Mouse (Mus musculus) Patski (cell line): ENCODE data around the gene Pik3r1. TPM values are rescaled to one million over a fixed set of nuclear protein-coding genes. Genes with fewer than 3 reads are reported as not detected.

Experiments
- ATAC-seq: fragments of 100-300 bp; one replicate; pipeline ENCODE4 v1.8.0; 2021
- CTCF ChIA-PET: fragments of 350-600 bp; sonication (Branson Sonifier 250); formaldehyde crosslinking; loops from one replicate; lab custom pipeline; 2022; ENCODE audit warnings: inconsistent platforms; lab: Charles Lee
- POLR2A ChIA-PET: fragments of 350-600 bp; sonication (Branson Sonifier 250); formaldehyde crosslinking; loops from one replicate; lab custom pipeline; 2022; ENCODE audit warnings: antibody characterized with exemption, inconsistent platforms; lab: Charles Lee
- DNase-seq: peaks from one replicate; pipeline ENCODE4 v3.0.0-alpha.2; 2011; ENCODE audit warnings: low read depth, low spot score
- H3K27me3 ChIP-seq: fragments of 371-371 bp; one replicate; pipeline ENCODE4 v1.5.1; 2021
- CTCF ChIP-seq: fragments of 100-300 bp; IDR thresholded peaks from one replicate; pipeline ENCODE4 v1.5.1; 2021
- in situ Hi-C: fragments of 300-500 bp; cut with MboI; formaldehyde crosslinking; loops from 3 replicates; pipeline ENCODE4 v1.11.1; 2018; ENCODE audit warnings: low pct_unique_long_range_greater_than_20kb, mixed read lengths
- polyA plus RNA-seq: library from polyadenylated mRNA; unstranded; gene quantifications from one replicate; pipeline ENCODE4 v1.2.3, GENCODE M21; 2021

The Pik3r1 gene
- polyA plus RNA-seq, 1 experiment from 2014 or later, result 31.1 TPM

- CTCF ChIA-PET, result interaction anchor here (1.2 kb wide), 1 partner anchor 12 kb away, joined by 3 read pairs; no protein-coding TSS in a partner anchor
- no peak for DNase-seq
- no peak for TF ChIP-seq CTCF
- H3K27me3 ChIP-seq, result no peaks in the 10 kb centered on the region
- in situ Hi-C loops, result no loop called here
- no peak for ATAC-seq
- POLR2A ChIA-PET, result interaction anchor here (0.8 kb wide), 1 partner anchor 26 kb away, joined by 3 read pairs; no protein-coding TSS in a partner anchor
Measured at GRCm38 (mm10) chr13:101800021-101800596, 32.1 kb upstream of the Pik3r1 start.

GRCm38 (mm10) chr13:101799318-101799717 lies 31.3 kb upstream of the Pik3r1 start:
- no peak for DNase-seq
- ATAC-seq, result no peak
- no peaks in the 10 kb centered on the region for H3K27me3 ChIP-seq
- ChIA-PET POLR2A (no interaction called here), CTCF (interaction anchor here (1.2 kb wide), 1 partner anchor 12 kb away, joined by 3 read pairs; no protein-coding TSS in a partner anchor)
- no peak for TF ChIP-seq CTCF
- in situ Hi-C loops, result no loop called here

GRCm38 (mm10) chr13:101798522-101798921 lies 30.5 kb upstream of the Pik3r1 start:
- ChIA-PET POLR2A (no interaction called here), CTCF (interaction anchor here (1.2 kb wide), 1 partner anchor 36 kb away, joined by 3 read pairs; no protein-coding TSS in a partner anchor)
- no peaks in the 10 kb centered on the region for H3K27me3 ChIP-seq
- ATAC-seq (no peak), DNase-seq (no peak)
- in situ Hi-C loops, result no loop called here
- no peak for TF ChIP-seq CTCF

GRCm38 (mm10) chr13:101796983-101797382 lies 29.0 kb upstream of the Pik3r1 start:
- H3K27me3 ChIP-seq, result no peaks in the 10 kb centered on the region
- ChIA-PET POLR2A (no interaction called here), CTCF (no interaction called here)
- ATAC-seq (no peak), DNase-seq (no peak)
- TF ChIP-seq CTCF, result no peak
- in situ Hi-C loops, result no loop called here

GRCm38 (mm10) chr13:101785705-101786104 lies 17.7 kb upstream of the Pik3r1 start:
- no peaks in the 10 kb centered on the region for H3K27me3 ChIP-seq
- in situ Hi-C loops, result no loop called here
- no peak for DNase-seq
- TF ChIP-seq CTCF, result no peak
- ATAC-seq, result no peak
- ChIA-PET POLR2A (no interaction called here), CTCF (no interaction called here)

- no peak for TF ChIP-seq CTCF
- ATAC-seq (no peak), DNase-seq (no peak)
- POLR2A ChIA-PET, result interaction anchor here (0.6 kb wide), 1 partner anchor 40 kb away, joined by 3 read pairs; no protein-coding TSS in a partner anchor
- in situ Hi-C loops, result no loop called here
- CTCF ChIA-PET, result no interaction called here
- no peaks in the 10 kb centered on the region for H3K27me3 ChIP-seq
Measured at GRCm38 (mm10) chr13:101784651-101785289, 16.8 kb upstream of the Pik3r1 start.

GRCm38 (mm10) chr13:101779011-101779410 lies 11.0 kb upstream of the Pik3r1 start:
- in situ Hi-C loops, result no loop called here
- H3K27me3 ChIP-seq, result no peaks in the 10 kb centered on the region
- DNase-seq (no peak), ATAC-seq (no peak)
- TF ChIP-seq CTCF, result no peak
- CTCF ChIA-PET, result interaction anchor here (1.4 kb wide), 1 partner anchor 13 kb away, joined by 4 read pairs; no protein-coding TSS in a partner anchor
- POLR2A ChIA-PET, result no interaction called here

- no peak for DNase-seq
- ChIA-PET CTCF (no interaction called here), POLR2A (no interaction called here)
- H3K27me3 ChIP-seq, result no peaks in the 10 kb centered on the region
- no peak for TF ChIP-seq CTCF
- in situ Hi-C loops, result no loop called here
- no peak for ATAC-seq
Measured at GRCm38 (mm10) chr13:101777851-101778250, 9.8 kb upstream of the Pik3r1 start.

GRCm38 (mm10) chr13:101771071-101771470 lies 3.1 kb upstream of the Pik3r1 start:
- no peak for DNase-seq
- no peak for TF ChIP-seq CTCF
- H3K27me3 ChIP-seq, result no peaks in the 10 kb centered on the region
- in situ Hi-C loops, result no loop called here
- ChIA-PET CTCF (no interaction called here), POLR2A (no interaction called here)
- no peak for ATAC-seq

GRCm38 (mm10) chr13:101769955-101770354 lies 1.9 kb upstream of the Pik3r1 start:
- DNase-seq (no peak), ATAC-seq (no peak)
- no peak for TF ChIP-seq CTCF
- in situ Hi-C loops, result loop anchor here (10.0 kb wide), 2 partner anchors 465 to 875 kb away; no protein-coding TSS in a partner anchor
- CTCF ChIA-PET, result no interaction called here
- no peaks in the 10 kb centered on the region for H3K27me3 ChIP-seq
- POLR2A ChIA-PET, result no interaction called here

- ChIA-PET POLR2A (interaction anchor here (0.5 kb wide), 1 partner anchor 14 kb away, joined by 3 read pairs; no protein-coding TSS in a partner anchor), CTCF (interaction anchor here (1.4 kb wide), 1 partner anchor 57 kb away, joined by 4 read pairs; no protein-coding TSS in a partner anchor)
- in situ Hi-C loops, result loop anchor here (10.0 kb wide), 2 partner anchors 466 to 876 kb away; no protein-coding TSS in a partner anchor
- ATAC-seq (peak; percentile 54), DNase-seq (peak; percentile 34)
- TF ChIP-seq CTCF, result no peak
- no peaks in the 10 kb centered on the region for H3K27me3 ChIP-seq
Measured at GRCm38 (mm10) chr13:101768630-101768991, 594 bp upstream of the Pik3r1 start.
